Mouse (Mus musculus) thymus, adult 2 months (tissue): ENCODE measurements at regions not wholly inside any gene's neighbourhood (a gene's known extent, or its start where the extent isn't known, plus 50 kb on each side); places are given as distances from the start of the nearest gene placed in this dataset.

Experiments used
- DNase-seq: peaks from one replicate; pipeline ENCODE4 v3.0.0; 2021
- H3K27ac ChIP-seq: fragments of 200-500 bp; 2 replicates; pipeline ENCODE4 v1.5.1; 2012; ENCODE audit warnings: low read length, control low read depth; ENCODE audit not compliant: control insufficient read depth, insufficient read depth
- H3K27me3 ChIP-seq: fragments of 200-500 bp; 2 replicates; pipeline ENCODE4 v1.6.1; 2012; ENCODE audit warnings: mild to moderate bottlenecking, low read length, moderate library complexity, mixed read lengths; ENCODE audit not compliant: control insufficient read depth, insufficient read depth
- H3K36me3 ChIP-seq: fragments of 200-500 bp; 2 replicates; pipeline ENCODE4 v1.6.1; 2012; ENCODE audit warnings: mild to moderate bottlenecking, low read length, moderate library complexity; ENCODE audit not compliant: control insufficient read depth, insufficient read depth
- H3K4me1 ChIP-seq: fragments of 200-500 bp; replicated peaks from 2 replicates; pipeline ENCODE4 v1.6.1; 2012; ENCODE audit warnings: low read length; ENCODE audit not compliant: control insufficient read depth, insufficient read depth
- H3K4me3 ChIP-seq: fragments of 200-500 bp; 2 replicates; pipeline ENCODE4 v1.5.1; 2012; ENCODE audit warnings: mild to moderate bottlenecking, low read length, control low read depth, moderate library complexity; ENCODE audit not compliant: control insufficient read depth, insufficient read depth
- CTCF ChIP-seq: fragments of 200-500 bp; IDR thresholded peaks from 2 replicates; pipeline ENCODE4 v1.5.1; 2012; ENCODE audit warnings: mild to moderate bottlenecking, control low read depth, low read length, moderate library complexity, borderline replicate concordance; ENCODE audit not compliant: control insufficient read depth, poor library complexity, insufficient read depth; ENCODE audit errors: extremely low read depth
- POLR2A ChIP-seq: fragments of 200-500 bp; IDR thresholded peaks from 2 replicates; pipeline ENCODE4 v1.6.1; 2012; ENCODE audit warnings: mild to moderate bottlenecking, low read length, control low read depth, moderate library complexity; ENCODE audit not compliant: control insufficient read depth, poor library complexity, insufficient read depth; ENCODE audit errors: extremely low read depth
- WGBS: fragments of 180-500 bp; shearing (Covaris S2); methylation state at CpG from one replicate; pipeline ENCODE4 v1.1.7; 2018; 5-methylcytosine and 5-hydroxymethylcytosine counted together

- Histone ChIP-seq H3K4me3 (no peak overlapping the region), H3K27me3 (no peaks in the 10 kb centered on the region), H3K36me3 (no peaks in the 10 kb centered on the region), H3K27ac (no peak overlapping the region), H3K4me1 (no peaks in the 10 kb centered on the region)
- no peak for DNase-seq
- 73% methylated on average over 6 of the region's 6 CpGs for WGBS
- TF ChIP-seq POLR2A, result no peak
- TF ChIP-seq CTCF, result no peak
Observed at GRCm38 (mm10) chr10:97265959-97266517, 213.4 kb upstream of the Dcn start.

GRCm38 (mm10) chr10:97282416-97282815 lies 197.0 kb upstream of the Dcn start:
- H3K4me1 ChIP-seq, result no peaks in the 10 kb centered on the region
- no peaks in the 10 kb centered on the region for H3K36me3 ChIP-seq
- H3K27me3 ChIP-seq, result no peaks in the 10 kb centered on the region
- H3K27ac ChIP-seq, result no peak overlapping the region
- DNase-seq, result no peak
- WGBS, result 80% methylated on average over 2 of the region's 2 CpGs
- H3K4me3 ChIP-seq, result no peak overlapping the region
- TF ChIP-seq POLR2A, result no peak
- TF ChIP-seq CTCF, result no peak

GRCm38 (mm10) chr10:97282841-97283496 lies 196.4 kb upstream of the Dcn start:
- WGBS, result 82% methylated on average over 4 of the region's 4 CpGs
- Histone ChIP-seq H3K4me1 (no peaks in the 10 kb centered on the region), H3K27me3 (no peaks in the 10 kb centered on the region), H3K4me3 (no peak overlapping the region), H3K27ac (no peak overlapping the region), H3K36me3 (no peaks in the 10 kb centered on the region)
- TF ChIP-seq CTCF (no peak), POLR2A (no peak)
- no peak for DNase-seq

GRCm38 (mm10) chr10:97304791-97305355 lies 174.5 kb upstream of the Dcn start:
- Histone ChIP-seq H3K27me3 (no peaks in the 10 kb centered on the region), H3K4me3 (no peak overlapping the region), H3K36me3 (no peaks in the 10 kb centered on the region), H3K4me1 (no peaks in the 10 kb centered on the region), H3K27ac (no peak overlapping the region)
- no peak for TF ChIP-seq POLR2A
- no peak for TF ChIP-seq CTCF
- no peak for DNase-seq
- WGBS, result 85% methylated on average over 3 of the region's 3 CpGs

GRCm38 (mm10) chr10:97309580-97309979 lies 169.8 kb upstream of the Dcn start:
- DNase-seq, result no peak
- TF ChIP-seq CTCF, result no peak
- no peak for TF ChIP-seq POLR2A
- 94% methylated on average over 5 of the region's 5 CpGs for WGBS
- Histone ChIP-seq H3K27me3 (no peaks in the 10 kb centered on the region), H3K4me3 (no peak overlapping the region), H3K36me3 (no peaks in the 10 kb centered on the region), H3K27ac (no peak overlapping the region), H3K4me1 (no peaks in the 10 kb centered on the region)

- H3K4me1 ChIP-seq, result peaks cover 2% of the 10 kb centered on the region; the same call in 1 of the 2 replicates
- no peaks in the 10 kb centered on the region for H3K36me3 ChIP-seq
- TF ChIP-seq CTCF, result no peak
- TF ChIP-seq POLR2A, result no peak
- WGBS, result 6% methylated on average over 12 of the region's 12 CpGs
- no peaks in the 10 kb centered on the region for H3K27me3 ChIP-seq
- DNase-seq, result peak; percentile 16
- H3K27ac ChIP-seq, result 0 out of 2 replicates have a peak overlapping the region, but pooled peaks have one; percentile 23
- H3K4me3 ChIP-seq, result no peak overlapping the region
Observed at GRCm38 (mm10) chr10:97312509-97312908, 166.9 kb upstream of the Dcn start.

- Histone ChIP-seq H3K27ac (peak overlapping the region; percentile 98; the same call in 1 of the 2 replicates), H3K4me3 (no peak overlapping the region), H3K27me3 (no peaks in the 10 kb centered on the region), H3K36me3 (no peaks in the 10 kb centered on the region), H3K4me1 (peaks cover 2% of the 10 kb centered on the region; the same call in 1 of the 2 replicates)
- WGBS, result under 1% methylated on average over 17 of the region's 17 CpGs
- peak; percentile 93 for TF ChIP-seq CTCF
- no peak for TF ChIP-seq POLR2A
- peak; percentile 90 for DNase-seq
Observed at GRCm38 (mm10) chr10:97312978-97313377, 166.4 kb upstream of the Dcn start.
